Mouse (Mus musculus) MEL (cell line): ENCODE results near the gene Ssna1. TPM values are rescaled to one million over a fixed set of nuclear protein-coding genes. Genes with fewer than 3 reads are reported as not detected.

ENCODE experiments used
- DNase-seq: peaks from one replicate; pipeline ENCODE4 v3.0.0; 2011; ENCODE audit warnings: low read depth, low spot score
- H3K27ac ChIP-seq: 2 replicates; pipeline ENCODE4 v1.5.1; 2012; ENCODE audit warnings: low read depth, mild to moderate bottlenecking, control low read depth, low read length, moderate library complexity; ENCODE audit not compliant: control insufficient read depth
- H3K27me3 ChIP-seq, 2 experiments: fragments of 150-350 bp in 1 of 2; sonication (generic) in 1 of 2; 2 replicates each; pipeline ENCODE4 v1.6.1; 2012; ENCODE audit warnings: low read length in 2 of 2, mild to moderate bottlenecking in 2 of 2, improper control_type of control experiment in 1 of 2, moderate library complexity in 1 of 2; ENCODE audit not compliant: insufficient read depth in 2 of 2, control insufficient read depth in 1 of 2
- H3K36me3 ChIP-seq, 2 experiments: 2 replicates each; pipeline ENCODE4 v1.6.1; 2012 to 2014; ENCODE audit warnings: low read length in 2 of 2, improper control_type of control experiment in 1 of 2, inconsistent platforms in 1 of 2, mild to moderate bottlenecking in 1 of 2; ENCODE audit not compliant: insufficient read depth in 2 of 2, control insufficient read depth in 1 of 2
- H3K4me1 ChIP-seq, 2 experiments: fragments of 150-350 bp in 1 of 2; sonication (generic) in 1 of 2; 2 replicates each; pipeline ENCODE4 v1.6.1; 2012; ENCODE audit warnings: low read length in 2 of 2, improper control_type of control experiment in 1 of 2, mild to moderate bottlenecking in 1 of 2; ENCODE audit not compliant: insufficient read depth in 2 of 2, control insufficient read depth in 1 of 2
- H3K4me3 ChIP-seq, 2 experiments: fragments of 150-350 bp in 1 of 2; sonication (generic) in 1 of 2; 2 replicates each; pipeline ENCODE4 v1.5.1; 2012; ENCODE audit warnings: low read depth in 2 of 2, low read length in 2 of 2, mild to moderate bottlenecking in 2 of 2, moderate library complexity in 2 of 2, control low read depth in 1 of 2, improper control_type of control experiment in 1 of 2; ENCODE audit not compliant: control insufficient read depth in 1 of 2, insufficient read depth in 1 of 2
- H3K79me2 ChIP-seq: 2 replicates; pipeline ENCODE4 v1.6.1; 2012; ENCODE audit warnings: mild to moderate bottlenecking, low read length, moderate library complexity; ENCODE audit not compliant: control insufficient read depth, poor library complexity, insufficient read depth
- H3K9ac ChIP-seq: 2 replicates; pipeline ENCODE4 v1.6.1; 2012; ENCODE audit warnings: low read depth, mild to moderate bottlenecking, control low read depth, low read length, moderate library complexity; ENCODE audit not compliant: control insufficient read depth, poor library complexity, severe bottlenecking
- H3K9me3 ChIP-seq: fragments of 150-350 bp; sonication (generic); replicated peaks from 2 replicates; pipeline ENCODE4 v1.6.1; 2012; ENCODE audit warnings: mild to moderate bottlenecking, low read length, improper control_type of control experiment, moderate library complexity; ENCODE audit not compliant: insufficient read depth
- BHLHE40 ChIP-seq: IDR thresholded peaks from 2 replicates; pipeline ENCODE4 v1.6.1; 2012; ENCODE audit warnings: low read depth, mild to moderate bottlenecking, inconsistent platforms, low read length, improper control_type of control experiment, borderline replicate concordance
- CHD1 ChIP-seq: IDR thresholded peaks from 2 replicates; pipeline ENCODE4 v1.6.1; 2012; ENCODE audit warnings: low read depth, mild to moderate bottlenecking, inconsistent platforms, low read length, improper control_type of control experiment
- CTCF ChIP-seq, 3 experiments: IDR thresholded peaks in 2 of 3; conservative IDR thresholded peaks in 1 of 3; 2 replicates each; pipeline ENCODE4 v1.5.1; 2011 to 2012; ENCODE audit warnings: low read length in 3 of 3, low read depth in 2 of 3, mild to moderate bottlenecking in 2 of 3, improper control_type of control experiment in 1 of 3, inconsistent platforms in 1 of 3, mixed read lengths in 1 of 3, moderate library complexity in 1 of 3; ENCODE audit not compliant: control insufficient read depth in 1 of 3, insufficient read depth in 1 of 3, poor library complexity in 1 of 3, severe bottlenecking in 1 of 3
- E2F4 ChIP-seq: IDR thresholded peaks from 2 replicates; pipeline ENCODE4 v1.6.1; 2011; ENCODE audit warnings: low read depth, low read length, improper control_type of control experiment, borderline replicate concordance
- ELF1 ChIP-seq: IDR thresholded peaks from 2 replicates; pipeline ENCODE4 v1.6.1; 2014; ENCODE audit warnings: low read depth, mild to moderate bottlenecking, inconsistent platforms, low read length, improper control_type of control experiment, moderate library complexity
- EP300 ChIP-seq, 2 experiments: IDR thresholded peaks; 2 replicates each; pipeline ENCODE4 v1.6.1; 2011; ENCODE audit warnings: improper control_type of control experiment in 2 of 2, low read length in 2 of 2, low read depth in 1 of 2, mild to moderate bottlenecking in 1 of 2
- ETS1 ChIP-seq: IDR thresholded peaks from 2 replicates; pipeline ENCODE4 v1.6.1; 2012; ENCODE audit warnings: low read depth, mild to moderate bottlenecking, inconsistent platforms, low read length, improper control_type of control experiment, moderate library complexity
- GABPA ChIP-seq: IDR thresholded peaks from 2 replicates; pipeline ENCODE4 v1.6.1; 2012; ENCODE audit warnings: low read depth, mild to moderate bottlenecking, inconsistent platforms, low read length, improper control_type of control experiment, moderate library complexity
- GATA1 ChIP-seq: IDR thresholded peaks from 2 replicates; pipeline ENCODE4 v1.6.1; 2011; ENCODE audit warnings: low read depth, low read length, improper control_type of control experiment
- HCFC1 ChIP-seq: IDR thresholded peaks from 2 replicates; pipeline ENCODE4 v1.6.1; 2012; ENCODE audit warnings: low read depth, mild to moderate bottlenecking, inconsistent platforms, low read length, improper control_type of control experiment, moderate library complexity
- JUND ChIP-seq: IDR thresholded peaks from 2 replicates; pipeline ENCODE4 v1.6.1; 2011; ENCODE audit warnings: low read depth, mild to moderate bottlenecking, improper control_type of control experiment, low read length
- KAT2A ChIP-seq: conservative IDR thresholded peaks from 2 replicates; pipeline ENCODE4 v1.6.1; 2012; ENCODE audit warnings: low read depth, low read length, improper control_type of control experiment, inconsistent platforms
- MAFK ChIP-seq: IDR thresholded peaks from 2 replicates; pipeline ENCODE4 v1.6.1; 2011; ENCODE audit warnings: low read depth, mild to moderate bottlenecking, low read length, improper control_type of control experiment, borderline replicate concordance
- MAX ChIP-seq: IDR thresholded peaks from 2 replicates; pipeline ENCODE4 v1.6.1; 2011; ENCODE audit warnings: low read length, improper control_type of control experiment
- MEF2A ChIP-seq: IDR thresholded peaks from 2 replicates; pipeline ENCODE4 v1.6.1; 2014; ENCODE audit warnings: low read depth, mild to moderate bottlenecking, inconsistent platforms, low read length, improper control_type of control experiment; ENCODE audit not compliant: poor library complexity, insufficient replicate concordance, severe bottlenecking; ENCODE audit errors: extremely low read depth
- MXI1 ChIP-seq: IDR thresholded peaks from 2 replicates; pipeline ENCODE4 v1.6.1; 2011; ENCODE audit warnings: mild to moderate bottlenecking, low read depth, low read length, improper control_type of control experiment
- NELFE ChIP-seq: IDR thresholded peaks from 2 replicates; pipeline ENCODE4 v1.6.1; 2011; ENCODE audit warnings: low read depth, low read length, improper control_type of control experiment
- POLR2AphosphoS5 ChIP-seq: IDR thresholded peaks from 2 replicates; pipeline ENCODE4 v1.6.1; 2012; ENCODE audit warnings: low read depth, borderline replicate concordance, mild to moderate bottlenecking, inconsistent platforms, low read length, moderate library complexity, mixed read lengths
- RAD21 ChIP-seq: IDR thresholded peaks from 2 replicates; pipeline ENCODE4 v1.6.1; 2011; ENCODE audit warnings: mild to moderate bottlenecking, low read depth, low read length, improper control_type of control experiment
- RCOR1 ChIP-seq: IDR thresholded peaks from 2 replicates; pipeline ENCODE4 v1.6.1; 2012; ENCODE audit warnings: low read depth, mild to moderate bottlenecking, inconsistent platforms, low read length, improper control_type of control experiment
- SMC3 ChIP-seq: IDR thresholded peaks from 2 replicates; pipeline ENCODE4 v1.6.1; 2011; ENCODE audit warnings: low read depth, low read length, improper control_type of control experiment
- TAL1 ChIP-seq: IDR thresholded peaks from 2 replicates; pipeline ENCODE4 v1.6.1; 2012; ENCODE audit warnings: mild to moderate bottlenecking, inconsistent platforms, low read length, moderate library complexity, mixed read lengths
- TCF12 ChIP-seq: IDR thresholded peaks from 2 replicates; pipeline ENCODE4 v1.6.1; 2014; ENCODE audit warnings: low read depth, mild to moderate bottlenecking, inconsistent platforms, low read length, improper control_type of control experiment, moderate library complexity
- USF1 ChIP-seq: IDR thresholded peaks from 2 replicates; pipeline ENCODE4 v1.6.1; 2014; ENCODE audit warnings: low read depth, mild to moderate bottlenecking, inconsistent platforms, low read length, improper control_type of control experiment, moderate library complexity
- ZC3H11A ChIP-seq: IDR thresholded peaks from 2 replicates; pipeline ENCODE4 v1.6.1; 2012; ENCODE audit warnings: low read depth, mild to moderate bottlenecking, inconsistent platforms, low read length, improper control_type of control experiment
- ZMIZ1 ChIP-seq: IDR thresholded peaks from 2 replicates; pipeline ENCODE4 v1.6.1; 2012; ENCODE audit warnings: low read depth, mild to moderate bottlenecking, inconsistent platforms, low read length, improper control_type of control experiment, moderate library complexity
- polyA plus RNA-seq, 2 experiments: library from polyadenylated mRNA; stranded (reverse) in 1 of 2; unstranded in 1 of 2; fragments of >175 nt in 1 of 2; fragments of >200 nt in 1 of 2; gene quantifications; 2 replicates each; pipeline versions ENCODE4 v1.2.1 to v1.2.4; 2012; ENCODE audit warnings: low replicate concordance in 2 of 2, low read depth in 1 of 2; ENCODE audit not compliant: insufficient read length in 2 of 2, insufficient read depth in 1 of 2, missing spikeins in 1 of 2
- total RNA-seq: library from RNA; depleted of rRNA; stranded (reverse); fragments of 300-350 nt; gene quantifications from 2 replicates; pipeline ENCODE4 v1.2.3, GENCODE M21; 2012

Gene Ssna1
- total and polyA plus RNA-seq, 3 experiments = 158 to 226 TPM; not detected in 1

- no peak overlapping the region for H3K9ac ChIP-seq
- H3K4me3 ChIP-seq = no peak overlapping the region
- TF ChIP-seq TCF12 (no peak), ELF1 (no peak), MEF2A (no peak), TAL1 (no peak), EP300 (IDR thresholded peaks at IDR 0.05; ENCODE audit: low read depth in 1 of 2, low read length in 2 of 2) (no peak), BHLHE40 (no peak), GATA1 (no peak), MAFK (no peak), ZMIZ1 (no peak), NELFE (no peak)
- no peak overlapping the region for H3K27ac ChIP-seq
- peaks cover 0 to 8% of the 10 kb centered on the region in 2 experiments; a peak in 2 of 4 replicates for H3K36me3 ChIP-seq
- H3K27me3 ChIP-seq = no peaks in the 10 kb centered on the region
- H3K9me3 ChIP-seq = no peaks in the 10 kb centered on the region
- H3K4me1 ChIP-seq = peaks cover 9 to 28% of the 10 kb centered on the region in 2 experiments
- no peaks in the 10 kb centered on the region; the same call in 1 of the 2 replicates for H3K79me2 ChIP-seq
- no peak for DNase-seq
These were observed 41.2 kb downstream of the Ssna1 start for GRCm38 (mm10) chr2:25231038-25231437.

GRCm38 (mm10) chr2:25230581-25230980 lies 41.7 kb downstream of the Ssna1 start:
- no peaks in the 10 kb centered on the region for H3K27me3 ChIP-seq
- no peak overlapping the region for H3K9ac ChIP-seq
- no peaks in the 10 kb centered on the region; the same call in 1 of the 2 replicates for H3K79me2 ChIP-seq
- H3K9me3 ChIP-seq = no peaks in the 10 kb centered on the region
- no peak for TF ChIP-seq EP300 (IDR thresholded peaks at IDR 0.05; ENCODE audit: low read depth in 1 of 2, low read length in 2 of 2)
- no peak for TF ChIP-seq RAD21
- no peak for TF ChIP-seq SMC3
- no peak for DNase-seq
- peaks cover 11 to 32% of the 10 kb centered on the region in 2 experiments for H3K4me1 ChIP-seq
- H3K36me3 ChIP-seq = peaks cover 0 to 12% of the 10 kb centered on the region in 2 experiments; a peak in 2 of 4 replicates
- H3K4me3 ChIP-seq = no peak overlapping the region
- no peak overlapping the region for H3K27ac ChIP-seq

- DNase-seq = no peak
- H3K4me3 ChIP-seq = no peak overlapping the region
- H3K9ac ChIP-seq = no peak overlapping the region
- peaks cover 12 to 35% of the 10 kb centered on the region in 2 experiments for H3K4me1 ChIP-seq
- peaks cover 4% of the 10 kb centered on the region; the same call in 1 of the 2 replicates for H3K79me2 ChIP-seq
- H3K36me3 ChIP-seq = peaks cover 0 to 14% of the 10 kb centered on the region in 2 experiments; a peak in 2 of 4 replicates
- H3K9me3 ChIP-seq = no peaks in the 10 kb centered on the region
- no peak overlapping the region for H3K27ac ChIP-seq
- H3K27me3 ChIP-seq = no peaks in the 10 kb centered on the region
- TF ChIP-seq CHD1 (no peak), GABPA (no peak), ETS1 (no peak), E2F4 (no peak), TCF12 (no peak), HCFC1 (no peak), ZC3H11A (no peak), MXI1 (no peak), BHLHE40 (no peak), CTCF (IDR thresholded peaks at IDR 0.05 in 2 of 3, conservative IDR thresholded peaks at IDR 0.05 in 1 of 3; ENCODE audit: control insufficient read depth in 1 of 3, insufficient read depth in 1 of 3, low read depth in 2 of 3, low read length in 3 of 3, poor library complexity in 1 of 3, severe bottlenecking in 1 of 3) (no peak), POLR2AphosphoS5 (no peak), ELF1 (no peak), MEF2A (no peak), MAX (no peak), JUND (no peak), RCOR1 (no peak), KAT2A (no peak), USF1 (no peak)
These were observed 42.7 kb downstream of the Ssna1 start for GRCm38 (mm10) chr2:25229582-25229981.
